Mouse (Mus musculus): ENCODE measurements at regions not wholly inside any gene's neighbourhood (a gene's known extent, or its start where the extent isn't known, plus 50 kb on each side); places are given as distances from the start of the nearest gene placed in this dataset.

DNA sequence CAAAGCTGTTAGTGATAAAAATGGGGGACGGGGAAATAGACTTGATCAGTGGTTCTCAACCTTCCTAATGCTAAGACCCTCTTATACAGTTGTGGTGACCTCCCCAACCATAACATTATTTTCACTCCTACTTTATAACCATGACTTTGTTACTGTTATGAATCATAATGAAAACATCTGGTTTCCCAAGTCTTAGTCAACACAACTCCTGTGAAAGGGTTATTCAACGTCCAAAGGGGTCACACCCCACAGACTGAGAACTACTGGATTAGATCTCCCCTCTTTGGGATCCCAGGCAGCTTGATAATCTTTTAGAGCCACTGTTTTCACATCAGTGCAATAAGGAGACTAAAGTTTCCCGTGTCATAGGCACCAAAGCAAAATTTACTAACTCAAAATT, 141.1 kb upstream of the Fndc3a start:
- ATAC-seq, result no peak

DNA sequence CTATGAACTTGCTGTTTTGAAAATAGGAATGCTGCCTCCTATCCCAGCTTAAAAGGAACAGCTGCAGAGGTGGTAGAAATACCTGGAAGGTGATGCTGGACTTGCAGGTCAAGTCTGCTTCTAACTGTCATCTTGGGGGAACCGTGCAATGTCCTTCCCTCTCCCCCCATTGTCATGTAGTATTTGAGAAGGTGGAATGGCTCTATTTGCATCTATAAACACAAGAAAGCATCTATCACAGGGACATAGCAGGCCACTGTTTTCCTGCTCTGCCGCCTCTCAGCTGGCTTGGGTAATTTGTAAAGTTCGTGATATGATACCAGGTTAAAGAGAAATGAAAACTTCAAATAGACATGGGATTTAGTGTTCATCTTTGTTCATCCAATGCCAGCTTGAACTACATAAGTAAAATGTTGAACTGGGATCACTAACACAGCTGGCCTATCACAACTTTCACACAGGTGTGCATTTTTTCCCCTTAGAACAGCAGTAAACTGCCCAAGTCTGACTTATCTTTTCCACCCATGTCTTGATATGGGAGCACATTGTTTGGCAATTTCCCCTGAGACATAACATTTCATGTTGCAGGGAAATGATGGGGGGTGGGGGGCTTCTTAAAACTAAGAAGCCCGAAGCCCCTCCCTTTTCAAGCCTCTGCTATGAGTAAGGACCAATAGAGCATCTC, 138.6 kb upstream of the Fndc3a start:
- ATAC-seq, result no peak

- ATAC-seq, result no peak
Observed at GRCm38 (mm10) chr14:72847466-72847865, 137.7 kb upstream of the Fndc3a start.

- ATAC-seq, result no peak
Observed at GRCm38 (mm10) chr14:72845621-72846440, 136.0 kb upstream of the Fndc3a start.

DNA sequence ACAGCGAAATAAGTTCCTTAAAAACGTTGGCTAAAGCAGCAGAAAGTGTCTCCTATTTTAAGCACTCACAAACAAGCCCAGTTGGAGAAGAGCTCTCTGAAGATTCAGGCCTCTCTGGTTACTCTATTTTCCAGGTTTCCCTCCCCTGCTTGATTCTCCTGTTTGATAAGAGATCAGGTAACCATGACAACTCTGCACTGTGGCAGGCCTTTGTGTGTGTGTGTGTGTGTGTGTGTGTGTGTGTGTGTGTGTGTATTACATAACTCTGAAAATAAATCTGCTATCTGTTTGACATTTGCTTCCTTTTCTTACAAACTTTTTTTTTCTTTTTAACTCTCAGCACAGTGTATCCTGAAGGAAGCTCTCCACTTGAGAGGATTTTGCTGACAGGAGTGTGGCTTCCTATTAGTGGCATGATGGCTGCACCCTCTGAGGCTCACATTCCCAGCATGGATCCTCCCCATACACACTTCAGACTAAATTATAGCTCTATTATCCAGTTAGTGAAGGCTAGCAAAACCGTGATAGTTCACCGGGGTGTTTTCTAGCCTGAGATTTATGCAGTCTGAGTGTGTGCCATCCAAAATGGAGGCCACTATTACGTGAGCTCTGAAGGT, 135.1 kb upstream of the Fndc3a start:
- ATAC-seq, result no peak

- ATAC-seq, result no peak
Observed at GRCm38 (mm10) chr14:72841753-72842152, 131.9 kb upstream of the Fndc3a start.

DNA sequence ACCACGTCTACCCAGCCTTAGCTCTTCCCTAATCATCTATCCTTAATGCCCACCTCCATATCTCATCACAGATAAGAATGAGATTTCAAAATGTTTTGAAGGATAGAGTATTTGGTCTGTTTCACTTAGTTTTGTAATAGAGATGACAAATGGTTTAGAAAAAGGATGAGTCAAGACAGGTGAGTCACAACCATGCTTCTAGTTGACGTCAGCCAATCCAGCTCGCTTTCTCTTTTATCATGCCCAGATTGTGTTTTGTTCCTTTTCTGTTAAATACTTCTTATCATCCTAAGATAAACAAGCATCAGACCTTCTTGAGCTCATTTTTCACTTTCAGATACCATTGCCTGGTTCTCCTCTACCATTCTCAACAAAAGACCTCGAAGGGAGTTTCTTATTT, 125.4 kb upstream of the Fndc3a start:
- no peak for ATAC-seq

DNA sequence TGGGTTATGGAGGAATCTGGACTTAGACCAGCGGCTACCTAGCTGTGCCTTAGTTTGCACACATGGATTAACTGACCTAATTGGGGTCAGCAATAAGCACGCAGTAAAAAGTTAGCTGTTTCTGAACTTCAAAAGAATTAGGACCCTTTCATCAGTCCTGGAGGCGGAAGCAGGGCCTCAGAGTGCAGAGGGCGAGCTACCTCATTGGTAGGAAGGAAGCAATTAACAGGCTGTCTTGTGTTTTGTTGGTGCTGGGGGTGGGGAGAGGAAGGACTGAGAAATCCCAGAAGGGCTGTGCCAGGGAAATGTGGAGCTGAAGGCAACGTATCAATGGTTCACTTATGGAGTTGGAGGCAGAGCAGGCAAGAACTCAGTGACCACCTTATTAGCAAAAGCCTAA, 119.5 kb upstream of the Fndc3a start:
- ATAC-seq, result no peak

DNA sequence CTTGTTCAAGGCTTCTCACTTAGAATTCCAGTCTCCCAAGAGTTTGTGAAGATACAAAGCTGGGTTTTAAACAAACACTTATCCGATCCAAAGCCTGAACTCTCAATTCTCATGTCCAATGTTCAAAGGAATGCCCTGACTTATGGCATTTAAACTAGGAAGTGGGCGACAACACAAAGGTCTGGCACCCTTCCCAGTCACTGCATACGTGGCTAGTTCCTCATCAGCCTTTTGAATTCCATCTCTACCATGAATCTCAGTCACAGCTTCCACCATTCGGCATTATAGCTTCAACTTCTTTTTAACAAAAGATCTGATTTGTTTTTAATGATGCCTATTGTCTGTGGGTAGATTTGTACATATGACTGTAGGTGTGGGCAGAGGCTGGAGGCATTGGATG, 115.7 kb upstream of the Fndc3a start:
- no peak for ATAC-seq

GRCm38 (mm10) chr14:72822231-72822615, 112.4 kb upstream of the Fndc3a start:
- peak; percentile 81 for ATAC-seq

- ATAC-seq, result peak; percentile 47
Observed at GRCm38 (mm10) chr14:72821517-72822230, 111.9 kb upstream of the Fndc3a start.

DNA sequence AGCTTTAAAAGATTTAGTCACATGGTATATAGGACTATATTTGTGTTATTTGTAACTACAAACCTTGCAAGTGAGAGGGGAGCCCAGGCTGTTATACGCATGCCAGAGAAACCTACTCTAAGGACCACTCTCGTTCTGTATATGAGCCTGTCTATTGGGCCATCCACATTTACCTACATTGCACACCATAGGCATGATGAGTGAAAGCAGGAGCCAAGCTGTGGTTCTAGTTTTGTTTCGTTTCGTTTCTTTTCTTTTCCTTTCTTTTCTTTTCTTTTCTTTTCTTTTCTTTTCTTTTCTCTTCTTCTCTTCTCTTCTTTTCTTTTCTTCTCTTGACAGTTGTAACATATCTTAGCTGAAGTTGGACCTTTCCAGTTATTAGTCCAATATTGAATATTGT, 109.2 kb upstream of the Fndc3a start:
- ATAC-seq, result no peak

- ATAC-seq, result no peak
Observed at GRCm38 (mm10) chr14:72817764-72818163, 108.0 kb upstream of the Fndc3a start.

- ATAC-seq, result no peak
Observed at GRCm38 (mm10) chr14:72816847-72817246, 107.0 kb upstream of the Fndc3a start.

DNA sequence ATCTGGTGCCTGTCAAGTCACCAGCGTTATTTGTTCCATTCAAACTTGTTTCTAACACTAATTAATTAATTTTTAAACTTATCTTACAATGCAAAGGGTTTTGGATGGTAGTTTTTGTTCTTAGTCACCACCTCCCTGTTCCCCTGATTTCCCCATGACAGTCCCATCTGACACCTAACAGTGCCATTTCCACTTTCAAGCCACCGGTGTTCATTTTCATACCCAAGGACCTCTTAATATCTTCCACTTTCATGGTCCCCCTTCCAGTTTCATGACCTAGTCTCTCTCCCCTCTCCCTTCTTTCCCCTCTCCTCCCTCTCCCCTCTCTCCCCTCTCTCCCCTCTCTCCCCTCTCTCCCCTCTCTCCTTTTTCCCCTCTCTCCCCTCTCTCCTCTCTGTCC, 99.3 kb upstream of the Fndc3a start:
- ATAC-seq, result no peak

DNA sequence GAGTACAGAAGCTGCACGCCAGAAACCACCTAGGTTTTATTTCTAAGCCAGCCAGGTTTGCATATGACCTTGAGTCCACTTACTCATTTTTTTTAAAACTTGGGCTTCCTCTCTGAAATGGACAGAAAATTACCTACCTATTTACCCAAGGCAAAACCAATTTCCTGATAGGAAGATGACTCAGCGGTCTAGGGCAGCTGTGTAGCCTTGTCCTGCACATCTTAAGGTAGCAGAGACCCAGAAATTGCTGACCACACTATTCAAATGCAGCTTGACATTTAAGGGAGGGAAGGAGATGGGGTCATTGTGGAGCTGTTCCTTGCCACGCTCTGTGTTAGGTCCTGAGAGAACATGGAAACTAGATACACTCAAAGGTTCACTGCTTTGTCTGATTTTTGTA, 98.1 kb upstream of the Fndc3a start:
- ATAC-seq, result no peak

DNA sequence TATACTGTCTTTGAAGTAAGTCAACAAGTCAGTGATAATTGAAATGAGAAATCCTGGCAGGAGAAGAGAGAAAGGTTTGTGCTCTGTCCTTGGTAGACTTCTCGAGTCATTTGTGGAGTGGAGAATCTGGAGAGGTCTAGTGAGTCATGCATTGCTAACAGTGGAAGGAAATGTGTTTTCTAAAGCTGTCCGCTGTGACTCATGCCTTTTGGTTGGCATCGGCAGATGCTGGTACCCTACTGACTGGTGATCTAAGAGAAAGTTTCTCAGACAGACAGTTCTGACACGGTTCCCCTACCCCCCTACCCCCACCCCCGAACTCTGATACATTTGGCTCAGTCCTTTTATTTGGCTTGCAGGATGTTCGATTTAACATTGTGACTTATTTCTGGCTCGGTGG, 97.5 kb upstream of the Fndc3a start:
- ATAC-seq, result no peak

DNA sequence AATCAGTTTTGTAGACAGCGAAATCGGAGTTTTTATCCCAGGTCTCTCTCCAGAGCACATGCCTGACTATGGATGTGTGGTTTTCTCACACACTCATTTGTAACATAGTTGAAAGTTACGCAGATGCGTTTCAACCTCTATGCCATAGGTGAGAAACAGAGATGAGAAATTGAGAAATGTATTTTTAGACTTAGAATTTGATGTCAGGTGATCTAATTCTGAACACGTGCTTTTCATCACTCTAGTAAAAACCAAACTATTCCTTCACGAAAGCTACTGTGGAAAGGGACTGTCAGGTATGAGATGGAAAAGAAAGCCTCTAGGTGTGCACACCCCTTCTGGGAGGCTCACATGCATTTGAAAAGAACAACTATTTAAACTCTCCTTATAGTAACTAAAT, 96.8 kb upstream of the Fndc3a start:
- ATAC-seq, result no peak

- ATAC-seq, result no peak
Observed at GRCm38 (mm10) chr14:72803579-72803978, 93.8 kb upstream of the Fndc3a start.

GRCm38 (mm10) chr14:72790654-72791053, 80.9 kb upstream of the Fndc3a start:
- ATAC-seq, result no peak

DNA sequence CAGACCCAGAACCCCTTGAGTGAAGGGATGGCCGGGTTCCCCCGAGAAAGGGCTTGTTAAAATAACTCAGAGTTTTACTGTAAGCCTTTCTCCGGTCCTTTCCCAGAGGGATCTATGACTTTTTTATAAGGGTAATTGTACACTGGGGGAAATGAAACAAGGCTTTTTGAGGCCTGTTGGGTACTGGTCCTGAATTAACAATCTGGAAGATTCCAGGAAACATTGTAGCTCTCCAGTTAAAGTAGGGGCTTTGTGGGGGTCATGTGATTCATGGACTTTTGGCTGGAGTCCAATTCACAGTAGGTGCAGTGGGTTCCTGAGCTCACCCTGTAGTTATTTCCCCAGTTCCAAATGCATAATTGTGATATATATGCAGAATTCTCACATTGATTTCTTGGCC, 77.1 kb upstream of the Fndc3a start:
- ATAC-seq, result no peak

DNA sequence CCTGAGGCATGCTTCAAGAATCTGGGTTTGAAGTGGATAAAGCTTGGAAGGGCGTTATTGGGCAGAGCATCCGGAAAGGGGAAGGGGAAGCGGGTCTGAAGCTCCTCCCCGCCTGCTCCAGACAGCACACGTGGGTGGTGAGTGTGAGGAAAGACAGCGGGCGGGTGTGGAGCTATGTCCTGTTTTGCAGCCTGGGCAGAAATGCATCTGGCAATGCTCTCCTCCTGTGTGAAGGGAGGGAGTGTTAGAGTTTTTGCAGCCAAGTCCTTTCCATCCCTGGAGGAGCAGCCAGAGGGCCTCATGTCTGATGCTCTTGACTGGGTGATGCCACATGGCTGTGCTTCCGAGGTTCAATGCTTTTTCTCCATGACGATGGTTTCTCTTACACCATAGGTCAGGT, 73.4 kb upstream of the Fndc3a start:
- no peak for ATAC-seq

DNA sequence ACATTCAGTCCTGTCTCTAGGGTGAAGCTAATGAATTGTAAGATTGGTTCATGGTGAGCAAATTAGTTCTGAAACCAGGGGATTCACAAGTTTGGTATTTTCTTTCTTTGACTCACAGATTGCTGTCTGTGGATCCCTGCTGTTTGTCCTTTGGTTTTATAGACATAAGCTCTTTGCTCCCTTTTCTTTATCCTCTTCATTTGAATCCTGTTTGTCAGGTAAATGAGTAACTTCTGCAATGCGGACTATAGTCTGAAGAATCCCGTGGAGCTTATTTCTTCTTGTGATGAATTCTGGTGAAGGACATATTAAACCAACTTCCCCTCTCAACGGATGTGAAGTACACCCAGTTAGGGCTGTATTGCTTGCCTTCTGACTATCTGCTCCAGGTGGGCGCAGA, 69.6 kb upstream of the Fndc3a start:
- no peak for ATAC-seq

Measured in activated CD4-positive, CD25-positive, alpha-beta regulatory T cell, adult 4 months (primary cell).